Mouse (Mus musculus) heart, embryonic 13.5 days (tissue): ENCODE data around the gene Otoa. TPM values are rescaled to one million over a fixed set of nuclear protein-coding genes. Genes with fewer than 3 reads are reported as not detected.

Source experiments
- ATAC-seq: fragments of 200-750 bp; cut with Nextera tagmentation; 2 replicates; pipeline ENCODE4 v1.8.0; 2017; ENCODE audit warnings: moderate TSS enrichment; ENCODE audit not compliant: insufficient number of reproducible peaks, low FRiP score, low TSS enrichment; ENCODE audit errors: extremely low read depth
- H3K27ac ChIP-seq: fragments of 300-500 bp; sonication (generic); replicated peaks from 2 replicates; pipeline ENCODE4 v1.5.1; 2015; ENCODE audit warnings: moderate library complexity, mild to moderate bottlenecking, inconsistent platforms
- H3K27me3 ChIP-seq: fragments of 300-500 bp; sonication (generic); replicated peaks from 2 replicates; pipeline ENCODE4 v1.6.1; 2015; ENCODE audit warnings: mild to moderate bottlenecking, inconsistent platforms
- H3K36me3 ChIP-seq: fragments of 300-500 bp; sonication (generic); 2 replicates; pipeline ENCODE4 v1.6.1; 2015; ENCODE audit warnings: mild to moderate bottlenecking, inconsistent platforms
- H3K4me1 ChIP-seq: fragments of 300-500 bp; sonication (generic); 2 replicates; pipeline ENCODE4 v1.6.1; 2015; ENCODE audit warnings: inconsistent platforms
- H3K4me2 ChIP-seq: fragments of 300-500 bp; sonication (generic); 2 replicates; pipeline ENCODE4 v1.6.1; 2015; ENCODE audit warnings: inconsistent platforms, mild to moderate bottlenecking, moderate library complexity
- H3K4me3 ChIP-seq: fragments of 300-500 bp; sonication (generic); 2 replicates; pipeline ENCODE4 v1.5.1; 2015; ENCODE audit warnings: moderate library complexity, mild to moderate bottlenecking, inconsistent platforms
- H3K9ac ChIP-seq: fragments of 300-500 bp; sonication (generic); 2 replicates; pipeline ENCODE4 v1.6.1; 2015; ENCODE audit warnings: inconsistent platforms, mild to moderate bottlenecking, moderate library complexity
- H3K9me3 ChIP-seq: fragments of 300-500 bp; sonication (generic); 2 replicates; pipeline ENCODE4 v1.6.1; 2016; ENCODE audit warnings: inconsistent platforms
- WGBS: fragments of 180-500 bp; shearing (Covaris S2); methylation state at CpG from one replicate; pipeline ENCODE4 v1.1.7; 2015; ENCODE audit warnings: mixed read lengths; 5-methylcytosine and 5-hydroxymethylcytosine counted together
- polyA plus RNA-seq: library from polyadenylated mRNA; unstranded; fragments of >200 nt; fragmentation: Nextera tagmentation; extraction: Ambion mirVana; gene quantifications from 2 replicates; pipeline ENCODE4 v1.2.1, GENCODE M21; 2015

Gene Otoa
- polyA plus RNA-seq, 1 experiment from 2014 or later = 0.12 TPM

DNA sequence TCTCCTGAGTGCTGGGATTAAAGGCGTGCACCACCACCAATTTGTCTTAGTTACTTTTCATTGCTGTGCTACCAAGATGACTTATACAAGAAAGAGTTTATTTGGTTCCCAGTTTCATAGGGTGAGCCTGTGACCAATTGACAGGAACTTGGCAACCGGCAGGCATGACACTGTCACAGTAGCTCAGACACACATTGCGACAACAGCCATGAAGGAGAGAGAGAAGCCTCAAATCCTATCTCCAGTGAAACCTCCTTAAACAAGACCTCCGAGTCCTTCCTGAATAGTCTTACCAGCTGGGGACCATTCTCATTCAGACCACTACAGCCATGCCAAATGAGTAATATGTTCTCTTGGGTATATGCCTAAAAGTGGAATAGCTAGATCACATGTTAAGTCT, 28.4 kb upstream of the Otoa start:
- WGBS = 85% methylated on average over 4 of the region's 4 CpGs
- Histone ChIP-seq H3K4me2 (no peak overlapping the region), H3K4me3 (no peak overlapping the region), H3K9ac (no peak overlapping the region), H3K27ac (no peak overlapping the region), H3K4me1 (no peaks in the 10 kb centered on the region), H3K9me3 (no peaks in the 10 kb centered on the region), H3K36me3 (peaks cover 81% of the 10 kb centered on the region), H3K27me3 (no peaks in the 10 kb centered on the region)
- ATAC-seq = no peak

DNA sequence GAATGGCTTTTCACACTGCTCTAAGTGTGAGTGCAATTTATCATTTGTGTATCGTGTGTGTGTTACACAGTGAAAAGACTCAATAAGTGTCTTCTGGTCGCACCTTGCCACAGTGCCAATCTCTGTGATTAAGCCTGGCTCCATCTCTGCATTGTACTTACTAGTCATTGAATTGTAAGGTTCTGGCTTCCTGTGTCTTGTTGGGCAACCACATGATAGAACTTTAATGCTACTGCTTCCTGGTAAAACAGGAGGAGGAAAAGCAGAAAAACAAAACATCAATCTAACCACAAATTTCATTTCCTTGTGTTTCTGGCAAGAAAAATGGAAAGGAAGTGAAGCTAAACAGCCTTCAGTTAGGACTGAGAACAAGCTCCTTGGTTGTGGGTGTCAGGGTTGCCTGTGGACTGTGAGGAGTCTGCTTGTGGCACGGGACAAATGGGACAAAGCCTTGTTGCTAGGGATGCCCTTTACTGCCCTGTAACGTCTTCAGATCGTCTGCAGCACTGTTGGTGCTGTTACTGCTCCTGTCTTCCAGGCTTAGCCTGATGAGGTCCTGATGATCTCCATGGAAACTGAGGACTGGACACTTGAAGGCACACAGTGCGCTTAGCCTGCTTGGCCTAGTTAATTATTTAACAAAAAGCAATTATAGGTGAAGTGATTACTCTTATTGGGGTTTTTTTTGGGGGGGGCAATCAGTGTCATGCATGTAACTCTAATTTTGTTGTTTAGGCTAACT, 21.8 kb upstream of the Otoa start:
- Histone ChIP-seq H3K27me3 (no peaks in the 10 kb centered on the region), H3K4me3 (no peak overlapping the region), H3K4me2 (no peak overlapping the region), H3K4me1 (peaks cover 4% of the 10 kb centered on the region; the same call in 1 of the 2 replicates), H3K9ac (no peak overlapping the region), H3K9me3 (no peaks in the 10 kb centered on the region), H3K36me3 (peaks cover 53% of the 10 kb centered on the region), H3K27ac (no peak overlapping the region)
- ATAC-seq = no peak
- WGBS = 82% methylated on average over 6 of the region's 6 CpGs

DNA sequence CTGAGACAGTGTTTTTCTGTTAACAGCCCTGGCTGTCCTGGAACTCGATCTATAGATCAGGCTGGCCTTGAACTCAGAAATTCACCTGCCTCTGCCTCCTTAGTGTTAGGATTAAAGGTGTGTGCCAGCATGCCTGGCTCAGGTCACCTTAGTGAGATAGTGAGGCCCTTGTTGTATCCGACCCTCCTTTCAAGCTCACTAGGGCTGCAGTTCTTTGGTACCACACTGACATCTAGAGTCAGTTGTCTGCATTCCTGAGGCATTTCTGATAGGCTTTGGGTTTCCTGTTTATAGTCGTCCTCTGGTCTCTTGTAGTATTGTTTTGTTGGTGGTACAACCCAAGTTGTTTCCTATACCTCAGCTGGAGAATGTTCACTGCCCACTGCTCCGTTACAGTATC, 17.1 kb upstream of the Otoa start:
- peaks cover 41% of the 10 kb centered on the region for H3K36me3 ChIP-seq
- H3K4me3 ChIP-seq = no peak overlapping the region
- 42% methylated on average over 4 of the region's 4 CpGs for WGBS
- no peak overlapping the region for H3K4me2 ChIP-seq
- no peak for ATAC-seq
- H3K27me3 ChIP-seq = no peaks in the 10 kb centered on the region
- H3K9ac ChIP-seq = no peak overlapping the region
- H3K27ac ChIP-seq = no peak overlapping the region
- peaks cover 4% of the 10 kb centered on the region; the same call in 1 of the 2 replicates for H3K4me1 ChIP-seq
- H3K9me3 ChIP-seq = no peaks in the 10 kb centered on the region

DNA sequence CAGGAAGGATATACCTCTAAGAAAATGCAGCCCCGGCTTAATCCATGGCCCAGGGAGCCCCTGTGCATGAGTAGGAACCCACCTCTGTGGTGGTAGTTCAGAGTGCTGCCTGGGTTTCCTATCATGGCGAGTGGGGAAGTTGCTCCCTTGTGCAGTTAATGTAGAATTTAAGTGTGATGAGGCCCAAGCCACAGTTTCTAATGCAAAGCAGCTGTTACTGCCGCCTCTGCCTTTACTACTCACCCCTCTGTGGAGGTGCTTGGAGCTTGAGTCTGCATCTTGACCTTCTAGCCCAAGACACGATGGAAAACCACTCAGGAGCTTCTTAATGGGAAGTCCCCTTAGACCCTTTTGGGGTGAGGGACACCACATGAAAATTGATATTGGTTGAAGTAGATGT, 10.2 kb upstream of the Otoa start:
- 85% methylated on average over 4 of the region's 4 CpGs for WGBS
- Histone ChIP-seq H3K4me1 (peaks cover 28% of the 10 kb centered on the region), H3K36me3 (peaks cover 52% of the 10 kb centered on the region), H3K4me3 (no peak overlapping the region), H3K4me2 (no peak overlapping the region), H3K9ac (no peak overlapping the region), H3K9me3 (no peaks in the 10 kb centered on the region), H3K27ac (no peak overlapping the region), H3K27me3 (0 out of 2 replicates have a peak, but pooled peaks cover 3% of the 10 kb centered on the region)
- no peak for ATAC-seq

DNA sequence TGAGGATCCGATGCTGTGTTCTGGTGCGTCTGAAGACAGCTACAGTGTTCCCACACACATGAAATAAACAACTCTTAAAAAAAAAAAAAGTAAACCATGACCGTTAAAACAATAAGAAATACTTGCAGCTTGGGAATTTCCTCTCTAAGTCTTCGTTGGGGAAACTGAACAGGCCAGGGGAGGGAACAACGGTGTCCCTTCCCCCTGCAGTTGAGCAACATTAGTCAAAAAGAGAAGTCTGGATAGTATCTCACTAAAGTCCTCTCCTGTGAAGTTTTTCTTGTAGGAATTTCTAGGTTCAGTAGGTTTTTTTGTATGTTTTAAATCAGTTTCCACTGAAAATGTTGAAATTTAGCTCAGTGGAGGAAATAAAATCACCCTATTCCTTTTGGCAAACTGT, 8.9 kb upstream of the Otoa start:
- no peak overlapping the region for H3K27ac ChIP-seq
- H3K9ac ChIP-seq = no peak overlapping the region
- no peak overlapping the region for H3K4me3 ChIP-seq
- ATAC-seq = no peak
- WGBS = 76% methylated on average over 5 of the region's 5 CpGs
- peaks cover 56% of the 10 kb centered on the region for H3K36me3 ChIP-seq
- no peaks in the 10 kb centered on the region for H3K9me3 ChIP-seq
- peaks cover 28% of the 10 kb centered on the region for H3K4me1 ChIP-seq
- 0 out of 2 replicates have a peak, but pooled peaks cover 5% of the 10 kb centered on the region for H3K27me3 ChIP-seq
- H3K4me2 ChIP-seq = no peak overlapping the region

DNA sequence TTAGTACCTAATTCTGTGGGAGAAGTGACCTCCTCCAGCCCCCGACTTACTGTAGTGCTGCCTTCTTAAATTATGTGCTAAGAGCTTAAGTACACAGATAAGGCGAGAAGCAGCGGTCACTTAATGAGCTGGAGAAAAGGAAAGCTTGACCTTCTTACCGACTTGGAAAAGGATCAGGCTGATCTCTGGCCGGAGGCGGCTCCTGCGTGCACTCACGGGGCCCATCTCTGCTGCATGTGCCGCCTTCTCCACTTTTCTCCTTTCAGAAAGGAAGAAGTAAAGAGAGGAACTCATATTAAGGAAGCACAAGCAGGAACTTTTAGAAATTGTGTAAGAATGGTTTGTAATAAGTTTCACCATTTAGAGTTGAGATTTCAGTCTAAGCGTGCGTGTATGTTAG, 7.2 kb upstream of the Otoa start, which contains the start of gene Igsf6:
TSS of gene Igsf6 (minus strand) at position 292 of the 400 bp plus-strand sequence.
- H3K36me3 ChIP-seq = peaks cover 60% of the 10 kb centered on the region
- H3K9ac ChIP-seq = 0 out of 2 replicates have a peak within 1 kb of the TSS, but pooled peaks have one; percentile 28

DNA sequence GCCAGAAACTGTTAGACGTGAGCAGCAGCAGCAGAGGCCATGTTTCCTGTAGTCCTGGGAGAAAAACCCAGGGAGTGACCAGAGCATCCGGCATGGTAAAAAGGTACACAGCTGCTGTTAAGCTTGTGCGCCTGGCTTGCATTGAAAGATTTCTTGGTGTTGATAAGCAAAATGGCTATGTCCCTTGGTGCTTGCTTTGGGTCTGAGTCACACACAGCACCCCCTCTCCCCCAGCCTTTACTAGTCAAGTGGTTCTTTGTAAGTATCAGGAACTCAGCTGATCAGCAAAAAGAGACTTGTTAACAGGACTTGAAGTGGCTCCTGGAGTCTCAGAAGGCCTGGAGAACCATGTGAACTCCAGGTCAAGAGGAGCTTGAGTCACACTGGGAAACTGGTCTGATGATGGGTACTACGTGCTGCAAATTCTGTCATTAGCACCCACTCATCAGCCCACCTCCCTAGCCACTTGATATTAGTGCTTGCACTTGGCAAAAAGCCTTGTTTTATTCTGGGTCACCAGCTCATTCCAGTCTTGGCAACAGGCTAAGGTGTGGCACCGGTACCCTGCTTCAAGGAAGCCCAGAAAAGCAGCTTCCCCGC, 6.5 kb upstream of the Otoa start:
- no peak overlapping the region for H3K4me3 ChIP-seq
- H3K36me3 ChIP-seq = peaks cover 60% of the 10 kb centered on the region
- peak overlapping the region; percentile 66 for H3K27ac ChIP-seq
- 41% methylated on average over 6 of the region's 6 CpGs for WGBS
- H3K9ac ChIP-seq = 0 out of 2 replicates have a peak overlapping the region, but pooled peaks have one; percentile 28
- H3K27me3 ChIP-seq = 0 out of 2 replicates have a peak, but pooled peaks cover 6% of the 10 kb centered on the region
- ATAC-seq = no peak; the same call in 1 of the 2 replicates
- H3K4me2 ChIP-seq = no peak overlapping the region
- H3K9me3 ChIP-seq = no peaks in the 10 kb centered on the region
- H3K4me1 ChIP-seq = peaks cover 28% of the 10 kb centered on the region

More for the DNA sequence above, 7.2 kb upstream of the Otoa start, which contains the start of gene Igsf6:
- WGBS = 42% methylated on average over 11 of the region's 11 CpGs
- Histone ChIP-seq H3K27ac (peak within 1 kb of the TSS; percentile 66), H3K4me2 (0 out of 2 replicates have a peak within 1 kb of the TSS, but pooled peaks have one; percentile 1), H3K9me3 (no peaks in the 10 kb centered on the region), H3K27me3 (0 out of 2 replicates have a peak, but pooled peaks cover 6% of the 10 kb centered on the region), H3K4me3 (no peak within 1 kb of the TSS), H3K4me1 (peaks cover 28% of the 10 kb centered on the region)
- no peak for ATAC-seq

DNA sequence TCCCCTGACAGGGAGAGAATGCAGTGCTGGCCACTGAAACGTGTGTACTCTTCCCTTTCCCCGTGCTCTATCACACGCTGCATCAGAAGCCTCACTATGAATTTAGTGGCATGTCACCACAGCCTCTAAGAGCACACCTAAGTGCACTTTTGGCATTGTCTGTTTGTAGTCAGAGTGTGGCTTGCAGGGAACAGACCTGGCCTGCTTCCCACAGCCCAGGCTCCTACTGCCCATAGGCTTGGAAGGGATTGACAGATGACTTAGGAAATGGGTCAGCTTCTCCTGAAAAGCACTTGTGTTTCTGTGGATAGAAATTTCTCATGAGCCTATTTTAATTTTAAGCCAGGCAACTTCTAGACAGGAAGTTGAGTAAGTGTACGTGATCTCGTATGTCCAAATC, 6.0 kb upstream of the Otoa start:
- Histone ChIP-seq H3K4me2 (no peak overlapping the region), H3K27ac (peak overlapping the region; percentile 66), H3K4me3 (no peak overlapping the region), H3K27me3 (0 out of 2 replicates have a peak, but pooled peaks cover 6% of the 10 kb centered on the region), H3K36me3 (peaks cover 56% of the 10 kb centered on the region), H3K9ac (no peak overlapping the region), H3K4me1 (peaks cover 28% of the 10 kb centered on the region), H3K9me3 (no peaks in the 10 kb centered on the region)
- ATAC-seq = no peak
- 61% methylated on average over 5 of the region's 5 CpGs for WGBS

DNA sequence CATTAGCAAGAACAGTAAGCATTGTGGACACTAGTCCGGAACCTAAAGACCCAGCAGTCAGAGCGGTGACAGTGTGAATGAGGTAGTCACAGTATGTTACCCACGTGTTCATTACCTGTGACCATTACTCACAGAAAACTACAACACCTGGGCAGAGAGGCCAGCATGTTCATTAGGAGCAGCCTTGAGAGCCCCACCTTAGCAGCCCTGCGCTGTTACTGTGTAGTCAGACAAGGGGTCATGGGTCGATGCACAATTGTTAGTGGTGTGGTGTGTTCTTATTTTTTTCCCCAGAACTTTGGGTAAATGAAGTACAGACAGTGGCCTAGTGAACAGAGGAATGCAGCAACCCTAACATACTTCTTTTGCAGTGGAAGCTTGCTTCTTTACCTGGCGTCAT, 4.1 kb upstream of the Otoa start:
- Histone ChIP-seq H3K36me3 (peaks cover 37% of the 10 kb centered on the region), H3K9ac (no peak overlapping the region), H3K4me3 (no peak overlapping the region), H3K4me1 (peaks cover 28% of the 10 kb centered on the region), H3K27me3 (0 out of 2 replicates have a peak, but pooled peaks cover 3% of the 10 kb centered on the region), H3K4me2 (no peak overlapping the region), H3K27ac (no peak overlapping the region), H3K9me3 (no peaks in the 10 kb centered on the region)
- ATAC-seq = no peak
- 85% methylated on average over 6 of the region's 6 CpGs for WGBS

DNA sequence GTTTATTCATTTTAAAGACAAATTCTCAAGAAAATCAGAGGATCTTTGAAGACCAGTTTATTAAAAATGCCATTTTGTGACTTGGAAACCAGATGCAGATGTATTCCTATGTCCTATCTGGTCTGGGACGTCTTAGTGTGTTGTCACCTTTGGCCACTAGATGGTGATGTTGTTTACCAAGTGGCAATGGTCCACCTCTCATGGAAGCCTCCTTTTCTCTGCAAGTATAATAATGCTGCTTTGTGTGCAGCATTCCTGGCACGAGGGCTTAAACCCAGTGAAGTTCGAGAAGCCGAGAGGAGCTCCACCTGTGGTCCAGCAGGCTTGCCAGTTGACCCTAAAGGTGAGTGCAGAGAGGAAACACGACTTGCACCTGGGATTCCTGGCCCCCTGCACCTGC, 3.6 kb upstream of the Otoa start:
- Histone ChIP-seq H3K27me3 (0 out of 2 replicates have a peak, but pooled peaks cover 3% of the 10 kb centered on the region), H3K4me3 (no peak overlapping the region), H3K9me3 (no peaks in the 10 kb centered on the region), H3K4me1 (peaks cover 28% of the 10 kb centered on the region), H3K36me3 (peaks cover 35% of the 10 kb centered on the region), H3K9ac (no peak overlapping the region), H3K4me2 (no peak overlapping the region), H3K27ac (no peak overlapping the region)
- ATAC-seq = no peak
- 36% methylated on average over 5 of the region's 5 CpGs for WGBS

DNA sequence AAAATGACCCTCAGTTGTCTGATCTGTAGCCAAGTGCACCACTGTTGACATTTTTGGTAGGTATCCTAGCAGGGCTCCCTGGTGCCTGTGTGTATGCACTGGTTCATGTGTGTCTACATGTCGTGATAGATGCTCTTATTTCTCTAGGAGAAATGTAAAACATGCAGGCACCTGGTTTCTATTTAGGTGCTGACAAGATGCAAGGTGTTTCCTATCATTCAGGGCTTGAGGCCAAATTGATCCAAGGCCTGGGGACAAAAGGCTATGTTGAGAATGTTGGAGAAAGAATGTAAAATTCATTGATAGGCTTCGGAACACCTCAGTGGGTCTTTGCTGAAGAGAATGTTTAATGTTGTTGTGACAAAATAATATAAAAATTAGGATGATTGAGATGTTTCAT, 366 bp downstream of the Otoa start:
- peaks cover 24% of the 10 kb centered on the region for H3K4me1 ChIP-seq
- H3K36me3 ChIP-seq = peaks cover 20% of the 10 kb centered on the region
- H3K4me2 ChIP-seq = no peak overlapping the region
- H3K27me3 ChIP-seq = peaks cover 7% of the 10 kb centered on the region; the same call in 1 of the 2 replicates
- H3K27ac ChIP-seq = no peak overlapping the region
- H3K9ac ChIP-seq = no peak overlapping the region
- 76% methylated on average over 2 of the region's 2 CpGs for WGBS
- no peaks in the 10 kb centered on the region for H3K9me3 ChIP-seq
- no peak overlapping the region for H3K4me3 ChIP-seq
- no peak for ATAC-seq
